Mouse (Mus musculus): ENCODE data around the gene Pygl.

Gene Pygl

DNA sequence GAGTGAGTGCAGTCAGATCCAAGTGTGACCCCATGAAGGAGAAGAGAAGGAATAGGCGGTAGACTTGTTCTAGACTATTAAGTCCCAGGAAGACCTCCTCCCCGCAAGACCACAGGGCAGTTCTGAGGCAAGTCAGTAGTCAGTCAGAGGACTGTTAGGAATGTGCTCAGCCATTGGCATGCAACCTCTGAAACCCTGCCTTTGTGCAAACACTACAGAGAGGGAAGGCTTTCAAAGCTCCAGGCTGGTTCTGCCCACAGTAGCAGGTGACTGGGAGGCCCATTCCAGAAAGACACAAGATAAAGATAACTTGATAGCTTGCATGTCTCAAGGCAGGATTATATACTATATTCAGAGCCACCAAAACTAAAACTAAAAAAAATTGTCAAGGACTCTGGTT lies at the start of gene Pygl:
TSS of gene Pygl (minus strand) at position 195 of the 400 bp plus-strand sequence.
- in situ Hi-C loops (cut with MboI, MseI) = loop anchor here (5.0 to 10.0 kb wide), 2 partner anchors 201 to 684 kb away; no protein-coding TSS in a partner anchor

DNA sequence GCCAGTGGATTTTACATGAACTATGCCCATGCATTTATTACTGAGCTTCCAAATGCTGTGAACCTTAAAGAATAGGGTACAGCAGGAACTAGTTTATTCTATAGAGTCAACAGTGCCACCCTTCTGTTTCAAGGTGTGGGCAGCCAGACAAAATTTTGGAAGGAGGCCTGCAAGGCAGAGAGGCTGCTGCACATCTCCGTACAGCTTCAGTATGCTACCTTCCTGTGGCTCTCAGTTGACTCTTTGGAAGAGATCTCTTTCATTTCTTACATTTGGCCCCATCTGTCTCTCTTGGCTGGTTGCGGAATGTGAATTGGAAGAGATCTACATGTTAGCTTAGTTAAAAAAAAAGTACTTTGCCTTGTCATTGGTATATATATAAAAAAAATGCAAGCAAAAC lies 49.6 kb upstream of the Pygl start:
- in situ Hi-C loops (cut with MboI, MseI) = loop anchor here in 1 of 2 experiments (10.0 kb wide), 1 partner anchor 1424 kb away; no protein-coding TSS in a partner anchor

DNA sequence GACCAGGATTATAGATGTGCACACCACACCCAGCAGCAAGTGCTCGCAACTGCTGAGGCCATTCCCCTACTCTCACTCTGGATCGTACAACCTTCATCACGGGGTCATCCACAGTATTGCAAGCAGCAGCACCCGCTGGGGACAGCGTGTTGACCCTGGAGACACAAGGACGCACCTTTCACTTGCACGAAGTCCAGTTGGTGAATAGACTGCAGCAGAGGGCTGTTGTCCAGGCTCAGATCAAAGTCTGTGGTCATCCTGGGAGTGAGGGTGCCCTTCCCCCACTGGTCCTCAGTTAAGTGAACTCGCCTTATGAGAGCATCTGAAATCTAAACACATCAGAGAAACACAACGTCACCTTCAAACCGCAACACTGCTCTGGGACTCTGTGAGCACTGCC lies 49.1 kb upstream of the Pygl start:
- in situ Hi-C loops (cut with MboI, MseI) = loop anchor here in 1 of 2 experiments (10.0 kb wide), 1 partner anchor 1424 kb away; no protein-coding TSS in a partner anchor

DNA sequence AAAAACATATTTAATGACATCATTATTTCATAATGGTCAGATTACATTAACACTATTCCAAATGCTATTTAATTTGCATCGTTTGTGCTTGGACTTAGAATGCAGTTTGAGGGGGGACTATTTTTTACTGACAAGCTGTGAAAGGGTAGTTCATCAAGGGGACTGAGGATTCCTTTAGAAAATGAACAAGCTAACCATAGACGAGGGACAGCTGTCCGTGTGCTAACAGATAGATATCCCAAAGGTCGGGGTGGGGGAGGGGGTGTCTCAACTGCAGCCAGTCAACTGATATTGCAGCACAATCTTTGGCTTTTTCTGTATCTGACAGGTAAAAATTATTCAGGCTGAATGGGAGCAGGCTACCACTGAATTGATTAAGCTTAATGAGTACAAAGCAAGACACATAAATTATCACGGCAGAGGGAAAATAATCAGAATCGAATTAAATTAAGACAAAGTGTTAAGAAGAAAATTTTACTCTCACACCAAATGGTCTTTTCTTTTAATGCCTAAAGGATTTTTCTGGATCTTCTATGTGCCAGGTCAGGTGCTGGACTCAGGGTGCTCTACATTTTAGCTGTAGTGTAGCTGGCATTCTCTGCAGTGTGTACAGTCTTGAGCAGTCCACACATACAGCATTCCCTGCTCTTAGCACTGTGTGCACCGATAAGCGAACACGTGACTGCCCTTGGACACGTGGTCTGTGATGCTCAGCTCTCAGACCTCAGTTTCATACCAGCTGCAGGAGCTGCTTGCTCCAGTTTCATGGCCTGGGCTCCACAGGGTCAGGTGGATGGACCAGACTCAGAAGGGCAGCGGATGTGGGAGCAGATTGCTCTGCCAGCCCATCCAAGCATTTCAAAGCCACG lies 46.0 kb upstream of the Pygl start:
- in situ Hi-C loops (cut with MboI, MseI) = no loop called here

DNA sequence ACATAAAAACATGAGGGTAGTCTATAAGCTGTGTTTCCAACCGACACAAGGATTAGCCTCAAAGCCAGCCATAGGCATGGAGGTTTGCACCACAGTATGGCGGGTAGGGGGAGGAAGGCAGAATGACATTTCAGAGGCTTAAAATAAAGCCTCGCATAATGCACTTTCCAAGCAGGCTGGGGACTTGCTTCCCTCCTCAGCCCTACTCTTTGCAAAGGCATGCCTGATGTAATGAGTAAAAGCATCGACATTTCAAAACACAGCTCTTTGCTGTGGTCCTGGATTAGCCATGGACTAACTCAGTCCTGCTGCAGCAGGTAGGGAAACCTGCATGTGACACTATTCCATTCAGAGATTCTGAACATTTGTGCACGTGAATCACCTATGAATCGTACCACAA lies 38.4 kb upstream of the Pygl start:
- in situ Hi-C loops (cut with MboI, MseI) = loop anchor here in 1 of 2 experiments (25.0 kb wide), 1 partner anchor 1582 kb away; no protein-coding TSS in a partner anchor

DNA sequence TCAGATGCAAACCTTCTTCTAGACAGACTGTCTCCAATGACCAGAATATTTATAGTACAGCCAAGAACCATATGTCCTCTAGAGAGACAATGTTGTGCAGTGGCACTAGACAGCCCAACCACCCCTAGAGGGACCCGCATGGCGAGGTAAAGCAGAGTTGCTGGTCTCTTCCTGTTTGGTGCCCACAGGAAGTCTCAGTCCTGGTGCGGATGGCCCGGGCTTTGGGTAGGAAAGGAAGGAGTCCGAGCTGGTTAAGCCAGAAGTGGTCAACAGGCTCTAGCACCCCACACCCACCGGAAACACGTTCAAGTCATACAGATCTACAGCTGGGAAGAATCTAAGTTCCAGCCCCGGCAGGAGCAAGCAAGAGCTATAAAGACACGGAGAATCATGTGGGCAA lies 36.0 kb upstream of the Pygl start:
- in situ Hi-C loops (cut with MboI, MseI) = loop anchor here in 1 of 2 experiments (25.0 kb wide), 1 partner anchor 1580 kb away; no protein-coding TSS in a partner anchor

DNA sequence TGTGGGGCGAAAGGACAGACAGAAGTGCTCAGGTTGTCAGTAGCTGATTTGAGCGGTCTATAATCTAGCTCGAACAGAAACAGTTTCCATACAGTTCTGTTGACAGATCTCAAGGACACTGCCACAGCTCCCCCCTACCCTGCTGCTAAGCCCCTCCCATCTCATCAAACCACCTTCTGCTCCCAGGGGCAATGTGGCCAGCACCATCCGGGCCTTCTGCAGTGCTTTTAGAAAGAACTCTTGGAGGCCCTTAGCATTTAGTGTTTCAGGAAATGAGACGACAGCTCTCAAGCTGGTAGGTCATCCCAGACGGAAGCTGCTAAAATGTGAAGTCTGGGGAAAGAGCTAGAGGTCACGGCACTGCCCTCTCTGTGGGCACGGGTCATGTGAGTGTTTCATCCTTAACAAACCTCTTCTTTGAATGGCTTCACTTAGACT lies 35.2 kb upstream of the Pygl start:
- in situ Hi-C loops (cut with MboI, MseI) = loop anchor here in 1 of 2 experiments (25.0 kb wide), 1 partner anchor 1579 kb away; no protein-coding TSS in a partner anchor

DNA sequence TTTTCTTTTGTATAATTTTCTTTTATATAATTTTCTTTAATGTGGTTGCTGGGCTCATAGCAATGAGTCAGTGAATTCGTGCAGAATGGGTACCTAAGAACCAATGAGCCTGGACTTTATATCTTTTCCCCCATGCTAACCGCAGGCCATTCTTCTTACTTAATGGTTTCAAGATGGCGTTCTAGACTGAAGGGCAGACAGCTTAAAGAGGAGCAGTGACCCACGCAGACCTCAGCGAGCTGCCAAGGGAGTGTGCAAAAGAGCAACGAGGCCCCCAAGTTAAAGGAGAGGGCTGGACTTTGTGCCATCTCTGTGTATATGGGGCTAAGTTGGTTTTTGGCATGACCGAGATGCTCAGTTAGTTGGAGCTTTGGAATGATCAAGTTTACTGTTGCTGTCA lies 32.4 kb upstream of the Pygl start:
- in situ Hi-C loops (cut with MboI, MseI) = loop anchor here in 1 of 2 experiments (25.0 kb wide), 1 partner anchor 1576 kb away; no protein-coding TSS in a partner anchor

DNA sequence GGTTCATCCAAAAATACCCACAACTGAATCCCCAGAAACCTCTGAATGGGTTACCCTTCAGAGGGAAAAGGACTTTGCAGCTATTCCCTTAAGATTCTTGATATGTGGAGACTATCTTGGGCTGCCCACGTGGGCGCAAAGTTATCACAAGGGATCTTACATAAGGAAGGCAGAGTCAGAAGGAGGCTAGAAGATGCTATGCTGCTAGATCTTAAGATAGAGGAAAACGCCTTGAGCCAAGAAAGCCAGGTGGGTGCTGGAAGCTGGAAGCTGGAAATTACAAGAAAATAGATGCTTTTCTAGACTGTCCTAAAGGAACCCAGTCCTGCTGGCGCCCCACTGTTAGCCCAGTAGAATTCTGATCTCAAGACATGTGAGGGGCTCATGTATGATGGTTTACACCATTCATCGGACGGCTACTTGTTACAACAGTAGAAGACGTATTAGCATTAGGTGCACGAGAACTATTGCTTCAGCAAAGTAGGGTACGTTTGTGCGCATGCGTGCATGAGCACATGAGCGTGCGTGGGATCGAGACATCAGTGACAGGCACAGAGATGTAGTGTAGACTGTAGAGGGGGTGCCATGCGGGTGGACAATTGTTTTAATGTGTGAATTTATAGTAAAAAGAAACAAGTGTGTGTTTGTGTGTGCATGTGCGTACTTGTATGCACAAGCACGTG lies 31.1 kb upstream of the Pygl start:
- in situ Hi-C loops (cut with MboI, MseI) = loop anchor here in 1 of 2 experiments (25.0 kb wide), 1 partner anchor 1575 kb away; no protein-coding TSS in a partner anchor

DNA sequence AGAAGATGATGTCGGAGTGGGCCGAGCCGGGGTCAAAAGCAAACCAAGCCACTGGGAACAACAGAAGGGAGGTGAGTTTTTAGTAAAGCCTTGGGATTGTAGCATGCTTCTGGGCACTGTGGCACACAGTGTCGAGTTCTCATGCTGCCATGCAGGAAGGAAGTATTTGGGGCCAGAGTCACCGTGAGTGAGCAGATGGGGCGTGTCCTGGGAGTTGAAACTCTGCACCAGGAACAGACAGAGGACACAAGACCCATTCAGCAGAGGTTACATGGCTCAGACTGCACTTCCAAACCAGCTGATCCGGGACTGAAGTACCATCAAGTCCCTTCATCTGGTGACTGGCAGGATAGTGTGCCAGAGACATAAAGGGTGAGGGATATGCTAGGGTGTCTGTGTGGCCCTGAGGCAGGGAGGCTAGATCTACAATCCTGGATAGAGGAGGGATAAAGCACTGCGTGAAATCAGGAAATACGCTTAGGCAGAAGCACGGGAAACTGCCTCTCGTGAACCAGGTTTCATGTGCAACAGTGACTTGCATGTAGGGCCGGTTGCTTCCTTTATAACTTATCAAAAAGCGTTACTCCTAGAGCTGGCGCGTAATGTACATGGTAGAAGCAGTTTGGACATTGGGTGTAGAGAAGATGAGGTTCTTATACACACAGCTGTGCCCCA lies 20.1 kb upstream of the Pygl start:
- in situ Hi-C loops (cut with MboI, MseI) = loop anchor here in 1 of 2 experiments (25.0 kb wide), 1 partner anchor 1564 kb away; no protein-coding TSS in a partner anchor

DNA sequence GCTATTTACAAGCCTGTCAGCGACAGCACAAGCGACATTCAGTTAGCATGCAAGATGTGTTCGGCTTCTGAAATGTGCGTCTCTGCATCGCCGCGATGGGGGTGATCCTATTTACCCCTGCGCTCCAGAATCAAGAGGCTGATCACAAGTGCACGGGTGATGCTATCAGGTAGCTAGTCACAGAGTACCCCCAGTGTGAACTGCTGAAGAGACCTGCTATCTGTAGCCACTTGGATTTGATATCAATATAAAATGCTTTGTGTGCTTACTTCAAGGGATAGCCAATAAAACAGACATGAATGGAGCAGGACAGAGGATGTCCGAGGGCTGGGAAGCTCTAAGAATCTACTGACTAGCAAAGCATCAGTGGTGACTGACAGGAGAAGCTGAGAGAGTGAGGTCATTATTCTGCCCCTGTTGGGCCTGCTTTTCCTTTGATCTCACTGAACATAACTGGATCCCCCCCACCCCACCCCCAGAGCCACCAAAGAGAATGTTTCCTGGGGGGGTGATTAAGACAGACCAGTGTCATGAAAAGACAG lies 18.4 kb upstream of the Pygl start:
- in situ Hi-C loops (cut with MboI, MseI) = loop anchor here in 1 of 2 experiments (25.0 kb wide), 1 partner anchor 1562 kb away; no protein-coding TSS in a partner anchor

DNA sequence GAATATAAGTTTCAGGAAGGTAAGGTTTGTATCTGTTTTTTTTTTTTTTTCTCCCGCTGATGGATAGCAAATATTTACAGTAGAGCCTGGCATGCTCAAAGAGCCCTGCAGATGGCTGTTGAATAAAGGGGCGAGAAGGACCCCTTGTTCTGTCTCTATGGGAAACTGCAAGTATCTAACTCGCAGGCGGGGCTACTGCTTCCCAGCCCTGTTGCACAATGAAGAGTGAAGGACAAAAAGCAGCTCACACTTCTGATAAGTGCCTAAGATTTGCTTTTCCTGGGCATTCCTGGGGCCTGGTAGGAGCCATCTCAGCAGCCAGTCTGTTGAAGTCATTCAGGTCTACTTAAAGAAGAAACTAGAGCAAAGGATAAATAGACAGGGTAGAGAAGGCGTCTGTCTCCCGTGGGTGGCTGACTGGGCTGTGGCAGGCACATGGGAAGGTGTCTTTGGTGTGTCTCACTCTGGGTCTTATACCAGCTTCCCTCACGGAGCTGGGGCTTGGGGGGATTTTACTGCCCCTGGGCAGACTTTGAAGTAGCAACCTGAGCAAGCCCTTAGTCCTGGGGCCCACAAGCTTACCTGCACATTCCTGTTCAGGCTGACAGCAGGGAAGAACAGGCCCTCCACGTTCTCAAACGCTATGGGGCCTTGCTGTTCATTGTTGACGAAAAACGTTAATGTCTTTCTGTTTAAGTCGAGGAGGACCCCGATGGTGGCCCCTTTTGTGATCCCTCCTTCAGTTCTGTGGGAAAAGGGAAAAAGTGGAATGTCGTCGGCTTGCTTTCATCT lies 16.6 kb upstream of the Pygl start:
- in situ Hi-C loops (cut with MboI, MseI) = no loop called here

DNA sequence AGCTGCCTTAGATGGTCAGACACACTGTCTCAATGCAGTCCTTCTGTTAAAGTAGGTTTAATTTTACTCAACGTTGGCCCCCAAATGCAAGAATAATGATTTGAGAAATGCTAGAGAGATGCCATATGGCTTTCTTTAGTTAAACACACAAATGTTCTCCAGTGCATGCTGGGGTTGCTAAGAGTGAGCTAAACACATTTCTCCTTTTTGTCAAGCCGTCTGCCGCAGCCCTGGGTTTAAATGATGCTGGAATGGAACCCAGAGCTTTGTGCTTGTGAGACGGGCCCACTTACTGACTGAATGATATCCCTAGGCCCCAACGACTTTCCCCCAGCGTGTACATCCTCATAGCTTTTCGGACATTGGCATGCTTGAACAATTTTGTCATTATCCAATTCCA lies 11.3 kb upstream of the Pygl start:
- in situ Hi-C loops (cut with MboI, MseI) = no loop called here

DNA sequence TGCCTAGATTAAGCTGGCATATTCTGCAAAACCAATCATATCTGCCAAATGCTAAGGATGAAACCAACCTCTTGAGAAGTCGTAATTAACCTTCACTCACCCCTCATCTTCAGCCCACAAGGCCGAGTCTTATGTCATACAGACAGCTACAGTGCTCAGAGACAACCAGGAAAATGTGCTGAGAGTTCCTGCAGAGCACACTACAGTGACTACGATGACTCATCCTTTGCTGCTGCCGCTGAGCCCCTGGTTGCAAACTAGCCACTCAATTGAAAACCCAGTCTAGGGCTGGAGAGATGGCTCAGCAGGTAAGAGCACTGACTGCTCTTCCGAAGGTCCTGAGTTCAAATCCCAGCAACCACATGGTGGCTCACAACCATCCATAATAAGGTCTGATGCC lies 8.5 kb upstream of the Pygl start:
- in situ Hi-C loops (cut with MboI, MseI) = loop anchor here in 1 of 2 experiments (5.0 to 10.0 kb wide), 2 partner anchors 193 to 675 kb away; no protein-coding TSS in a partner anchor

DNA sequence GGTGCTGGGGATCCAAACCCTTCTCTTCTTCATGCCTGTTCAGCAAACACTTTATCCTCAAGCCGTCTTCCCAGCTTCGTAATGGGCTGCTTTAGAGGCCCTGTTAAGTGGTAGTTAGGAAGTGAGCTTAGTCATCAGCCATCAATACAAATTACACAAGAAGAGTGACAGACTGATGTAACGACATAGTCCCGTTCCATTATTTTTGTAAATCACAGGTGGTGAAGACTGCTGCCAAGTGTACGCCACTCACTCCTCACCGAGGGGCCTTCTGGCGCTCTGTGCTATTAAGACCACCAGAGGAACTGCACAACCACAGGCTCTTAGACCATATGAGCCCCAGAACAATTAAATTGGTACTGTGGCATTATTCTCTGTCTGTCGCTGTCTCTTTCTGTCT lies 7.3 kb upstream of the Pygl start:
- in situ Hi-C loops (cut with MboI, MseI) = loop anchor here in 1 of 2 experiments (5.0 to 10.0 kb wide), 2 partner anchors 194 to 676 kb away; no protein-coding TSS in a partner anchor

DNA sequence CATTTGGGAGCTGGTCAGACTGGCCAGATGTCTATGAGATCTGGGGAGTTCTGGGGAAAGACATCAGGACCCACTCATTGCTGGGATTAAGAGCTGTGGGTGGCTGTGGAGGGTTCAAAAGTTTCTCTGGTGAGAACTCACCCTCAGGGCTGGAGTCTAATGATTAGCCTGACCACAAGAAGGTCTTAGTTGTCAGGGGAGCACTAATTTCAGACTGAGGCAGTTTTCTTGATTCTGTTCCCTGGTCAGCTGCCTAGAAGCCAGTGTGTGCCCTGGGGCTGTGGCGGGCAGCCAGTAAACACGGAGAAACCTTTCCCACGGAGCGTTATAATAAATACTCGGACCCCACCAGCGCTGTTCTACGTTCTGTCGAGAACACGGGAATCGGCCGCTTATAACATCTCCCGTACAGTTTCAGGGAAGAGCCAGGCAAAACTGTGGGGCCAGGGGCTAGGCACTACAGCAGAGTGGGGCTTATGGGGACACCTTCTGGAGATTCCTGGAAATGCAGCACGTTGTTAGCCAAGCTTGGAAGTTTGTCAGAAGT lies 3.7 kb upstream of the Pygl start:
- in situ Hi-C loops (cut with MboI, MseI) = loop anchor here (5.0 to 10.0 kb wide), 2 partner anchors 197 to 680 kb away; no protein-coding TSS in a partner anchor

DNA sequence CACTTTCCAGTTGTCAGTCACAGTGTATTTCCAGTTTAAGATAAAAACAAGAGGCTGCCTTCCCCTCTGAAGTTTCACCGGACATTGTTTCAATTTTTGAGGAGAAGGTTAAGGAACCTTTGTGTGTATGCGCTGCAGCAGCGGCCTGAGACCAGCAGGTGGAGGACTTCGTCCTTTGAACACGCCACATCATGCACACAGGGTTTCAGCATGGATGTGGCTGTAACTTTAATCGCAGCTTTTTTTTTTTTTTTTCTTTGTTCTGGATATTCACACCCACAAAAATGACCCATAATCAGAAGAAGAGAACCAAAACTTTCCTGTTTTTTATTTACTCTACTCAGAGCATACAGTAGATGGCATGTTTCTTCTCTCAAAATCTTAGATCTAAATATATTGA lies 3.1 kb upstream of the Pygl start:
- in situ Hi-C loops (cut with MboI, MseI) = loop anchor here (5.0 to 10.0 kb wide), 2 partner anchors 198 to 680 kb away; no protein-coding TSS in a partner anchor

DNA sequence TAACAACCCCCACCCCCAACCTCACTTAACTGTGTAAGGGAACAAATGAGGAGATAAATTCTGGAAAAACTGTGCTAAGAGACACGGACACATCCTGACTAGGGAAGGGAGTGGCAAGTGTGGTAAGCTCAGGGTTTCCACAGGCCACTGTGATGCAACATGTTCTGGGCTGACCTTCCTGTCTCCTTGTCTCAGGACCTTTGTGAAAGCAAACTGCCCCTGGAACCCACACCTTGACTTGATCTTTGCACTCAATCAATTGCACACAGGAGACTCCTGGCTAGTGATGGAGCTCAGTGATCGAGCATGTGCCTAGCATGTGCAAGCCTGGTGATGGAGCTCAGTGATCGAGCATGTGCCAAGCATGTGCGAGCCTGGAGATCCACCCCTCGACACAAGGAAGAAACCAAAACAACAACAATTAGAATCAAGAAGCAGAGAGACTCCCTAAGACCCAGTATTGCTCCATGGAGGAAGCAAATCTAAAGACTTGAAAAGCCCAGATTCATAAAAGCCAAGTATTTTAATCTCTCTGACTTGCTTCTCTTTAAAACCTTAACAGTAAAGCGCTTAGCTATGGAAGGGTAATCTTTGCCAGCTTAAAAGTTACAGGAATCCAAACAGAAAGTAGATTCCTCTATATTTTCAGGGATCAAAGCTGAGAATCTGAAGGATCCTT lies 2.5 kb upstream of the Pygl start:
- in situ Hi-C loops (cut with MboI, MseI) = loop anchor here (5.0 to 10.0 kb wide), 2 partner anchors 199 to 681 kb away; no protein-coding TSS in a partner anchor
